Mouse (Mus musculus) activated CD4-positive, CD25-positive, alpha-beta regulatory T cell, adult 4 months (primary cell): ENCODE measurements around the gene Cnfn. TPM values are rescaled to one million over a fixed set of nuclear protein-coding genes. Genes with fewer than 3 reads are reported as not detected.
A peak's percentile ranks its signal among the peaks of the same experiment; 100 is the strongest.

ENCODE experiments used
- ATAC-seq: one replicate; pipeline ENCODE4 v1.8.0; 2017
- polyA plus RNA-seq, 2 experiments: library from polyadenylated mRNA; unstranded; fragments of 100-300 nt; shearing (Covaris generic); gene quantifications; one replicate each; pipeline ENCODE4 v1.2.1; 2017

Gene Cnfn
- polyA plus RNA-seq, 2 experiments from 2014 or later = not detected

GRCm38 (mm10) chr7:25390054-25390770 is 20.7 kb upstream of the Cnfn start:
- ATAC-seq = no peak

DNA sequence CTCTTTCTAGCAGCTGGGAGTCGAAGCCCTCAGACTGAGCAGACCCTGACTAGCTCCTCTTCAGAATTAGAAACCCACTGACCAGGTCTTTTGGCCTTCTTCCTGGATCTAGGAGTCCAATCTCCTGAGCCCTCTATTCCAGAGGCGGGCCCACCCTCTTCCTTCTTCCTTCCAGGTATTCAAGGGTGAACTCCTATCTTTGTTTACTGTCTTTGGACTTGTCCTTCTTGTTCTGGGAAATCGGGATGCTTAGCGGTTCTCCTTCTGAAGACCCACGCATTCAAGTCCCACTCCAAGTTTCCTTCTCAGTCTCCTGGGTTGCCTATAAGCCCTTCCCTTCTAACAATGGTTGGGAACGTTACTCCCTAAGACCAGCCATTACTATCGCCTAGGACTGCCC is 19.4 kb upstream of the Cnfn start:
- no peak for ATAC-seq

DNA sequence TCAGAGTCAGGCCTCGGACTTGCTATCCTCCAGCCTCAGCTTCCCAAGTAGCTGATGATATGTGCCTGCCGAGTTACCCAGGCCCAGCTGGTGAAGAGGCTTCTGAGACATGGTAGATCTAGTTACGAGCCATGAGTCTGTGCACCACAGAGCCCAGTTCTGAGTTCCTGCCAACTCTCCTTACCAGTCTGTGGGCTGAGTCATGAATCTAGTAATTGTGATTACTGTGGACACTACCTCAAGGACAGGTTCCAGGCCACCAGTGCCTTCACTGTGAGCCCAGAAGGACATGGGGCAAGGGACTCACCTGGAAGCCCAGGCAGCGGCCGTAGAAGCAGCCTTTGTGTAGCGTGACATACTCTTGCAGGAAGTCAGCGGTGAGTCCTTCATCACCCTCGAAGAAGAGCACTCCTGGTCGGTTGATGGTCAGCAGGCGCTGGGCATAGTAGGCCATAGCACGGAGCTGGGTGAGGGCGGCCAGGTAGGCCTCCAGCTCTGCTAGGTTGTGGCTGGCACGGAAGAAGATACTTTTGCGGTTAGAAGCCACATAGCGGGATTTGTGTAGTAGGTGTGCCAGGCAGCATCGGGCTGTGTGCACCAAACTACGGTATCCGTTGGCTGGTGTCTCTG is 18.4 kb upstream of the Cnfn start:
- ATAC-seq = no peak

DNA sequence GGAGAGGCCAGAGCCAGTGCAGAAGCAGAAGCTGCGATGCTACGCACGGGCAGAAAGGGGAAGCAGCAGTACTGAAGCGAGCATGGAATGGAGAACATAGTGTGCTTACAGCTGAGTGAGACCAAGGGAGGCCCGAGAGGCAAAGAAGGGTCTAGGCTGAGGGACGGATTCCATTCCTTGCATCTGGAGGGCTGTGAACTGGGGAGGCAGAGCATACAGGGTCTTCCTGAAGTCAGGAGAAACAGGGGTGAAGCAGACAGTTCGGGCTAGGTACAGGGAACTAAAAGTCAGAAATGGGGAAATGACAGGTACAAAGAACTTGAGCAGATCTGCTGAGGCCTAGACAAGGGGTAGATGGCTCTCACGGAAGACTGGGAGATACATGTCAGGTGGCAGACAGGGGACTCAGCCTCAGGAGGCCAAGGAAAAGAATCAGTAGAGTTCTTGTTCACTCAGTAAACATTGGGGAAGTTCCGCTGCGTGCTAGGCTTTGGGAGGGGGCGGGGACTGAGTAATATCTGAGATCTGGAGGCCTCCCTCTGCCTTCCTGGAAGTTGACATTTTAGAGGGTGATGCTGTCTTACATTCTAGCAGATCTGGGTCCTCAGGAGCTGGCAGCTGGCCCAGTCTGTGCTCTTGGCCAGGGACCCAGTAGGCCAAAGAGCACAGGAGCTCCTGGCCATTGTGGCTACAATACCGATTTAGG is 16.5 kb upstream of the Cnfn start:
- peak; percentile 90 for ATAC-seq

DNA sequence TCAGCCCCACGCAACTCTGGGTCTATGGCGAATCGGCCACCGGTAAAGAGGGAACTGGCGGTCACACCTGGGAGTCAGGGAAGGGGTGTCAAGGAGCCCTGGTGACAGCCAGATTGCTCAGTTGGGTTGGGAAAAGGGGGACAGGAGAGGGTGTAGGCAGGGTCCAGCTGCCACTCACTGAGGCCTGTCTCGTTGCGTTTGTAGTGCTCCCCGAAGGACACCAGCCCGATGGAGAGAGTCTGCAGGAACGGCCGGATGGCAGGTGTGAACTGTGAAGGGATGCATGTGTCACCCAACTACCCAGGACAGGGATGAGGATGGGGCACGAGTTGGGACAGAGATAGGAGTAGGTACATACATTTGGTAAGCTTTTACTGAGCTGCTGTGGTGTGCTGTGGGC is 15.7 kb upstream of the Cnfn start:
- ATAC-seq = no peak

DNA sequence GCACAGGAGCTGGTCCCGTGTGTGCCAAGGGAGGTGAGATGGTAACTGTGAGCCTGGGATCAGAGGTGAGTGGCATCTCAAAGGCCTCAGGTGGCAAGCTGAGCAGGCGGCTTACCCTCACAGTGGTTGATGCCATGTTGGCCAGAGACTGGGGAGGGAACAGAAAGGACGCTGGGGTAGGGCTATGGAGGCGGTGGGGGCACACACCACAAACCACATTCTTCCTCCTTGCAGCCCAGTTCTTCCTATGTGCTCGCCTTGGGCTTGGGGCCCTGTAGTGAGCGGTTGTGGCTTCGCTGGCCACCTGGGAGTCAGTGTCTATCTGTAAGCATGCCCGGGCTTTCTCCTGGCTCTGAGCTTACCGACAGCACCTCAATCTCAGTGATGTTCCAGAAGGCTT is 15.3 kb upstream of the Cnfn start:
- ATAC-seq = no peak

DNA sequence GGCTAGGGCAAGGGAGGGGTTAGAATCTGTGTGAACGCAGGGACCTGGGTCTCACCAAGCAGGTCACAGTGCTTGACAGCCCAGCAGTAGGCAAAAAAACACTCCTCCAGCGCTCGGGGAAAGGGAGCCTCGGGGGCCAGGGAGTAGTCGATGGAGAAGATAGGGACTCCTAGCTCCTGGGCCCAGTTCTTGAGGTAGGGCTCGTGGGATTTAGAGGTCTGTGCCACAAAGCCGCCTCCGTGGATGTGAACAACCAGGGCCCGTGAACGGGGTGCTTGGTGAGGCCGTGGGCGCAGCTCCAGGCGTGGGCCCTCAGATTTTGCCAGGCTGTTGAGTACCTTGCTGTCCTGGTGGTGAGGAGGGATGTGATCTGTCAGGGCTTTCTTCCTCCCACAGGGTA is 14.8 kb upstream of the Cnfn start:
- ATAC-seq = no peak

- ATAC-seq = no peak
Observed at GRCm38 (mm10) chr7:25383891-25384290, 14.4 kb upstream of the Cnfn start.

- no peak for ATAC-seq
Observed at GRCm38 (mm10) chr7:25383385-25383784, 13.9 kb upstream of the Cnfn start.

GRCm38 (mm10) chr7:25382541-25382940 is 13.0 kb upstream of the Cnfn start:
- no peak for ATAC-seq

- ATAC-seq = no peak
Observed at GRCm38 (mm10) chr7:25381284-25381680, 11.8 kb upstream of the Cnfn start.

DNA sequence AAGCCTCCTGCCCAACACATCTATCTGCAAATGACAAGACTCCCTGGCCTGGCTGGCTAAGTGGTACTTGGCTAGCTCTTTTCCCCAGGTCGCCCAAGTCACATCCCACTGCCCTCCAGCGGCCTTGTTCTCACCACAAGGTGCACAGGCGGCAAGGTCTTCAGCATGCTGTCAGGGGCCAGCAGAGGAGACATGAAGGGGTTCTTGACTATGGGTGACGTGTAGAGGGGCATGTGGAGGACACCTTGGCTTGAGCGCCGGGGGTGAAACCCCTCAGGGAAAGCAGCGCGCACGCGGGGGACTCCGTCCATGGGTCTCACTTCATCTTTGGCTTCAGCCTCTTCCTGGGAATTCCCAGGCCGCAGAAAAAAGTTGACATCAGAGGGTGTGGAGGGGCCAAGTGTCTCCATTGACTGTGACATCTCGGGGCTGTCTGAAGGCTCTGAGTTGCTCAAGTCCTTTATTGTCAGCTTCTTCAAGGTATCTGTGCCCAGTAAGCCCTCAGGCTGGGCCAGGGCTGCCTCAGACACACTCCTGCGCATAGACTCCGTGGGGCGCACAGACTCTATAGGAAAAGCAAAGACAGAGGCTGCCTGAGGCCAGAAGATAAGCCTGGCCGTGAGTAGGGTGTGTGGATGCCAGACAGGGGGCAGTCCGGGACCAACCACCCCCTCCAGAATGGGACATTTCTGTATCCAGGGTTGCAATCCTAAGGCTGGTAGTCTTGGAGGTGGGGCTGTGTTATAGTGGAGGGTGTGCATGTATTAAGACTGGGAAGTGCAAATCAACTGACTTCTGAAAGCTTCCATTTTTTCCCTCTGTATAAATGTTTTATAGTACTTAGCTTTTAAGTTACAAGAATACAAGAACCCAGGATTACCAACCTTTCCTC is 11.1 kb upstream of the Cnfn start:
- no peak for ATAC-seq

GRCm38 (mm10) chr7:25379551-25380351 is 10.2 kb upstream of the Cnfn start:
- peak; percentile 92 for ATAC-seq

GRCm38 (mm10) chr7:25378181-25379100 is 8.9 kb upstream of the Cnfn start:
- ATAC-seq = no peak

- no peak for ATAC-seq
Observed at GRCm38 (mm10) chr7:25377100-25377700, 7.7 kb upstream of the Cnfn start.

- ATAC-seq = no peak
Observed at GRCm38 (mm10) chr7:25376556-25376955, 7.0 kb upstream of the Cnfn start.

DNA sequence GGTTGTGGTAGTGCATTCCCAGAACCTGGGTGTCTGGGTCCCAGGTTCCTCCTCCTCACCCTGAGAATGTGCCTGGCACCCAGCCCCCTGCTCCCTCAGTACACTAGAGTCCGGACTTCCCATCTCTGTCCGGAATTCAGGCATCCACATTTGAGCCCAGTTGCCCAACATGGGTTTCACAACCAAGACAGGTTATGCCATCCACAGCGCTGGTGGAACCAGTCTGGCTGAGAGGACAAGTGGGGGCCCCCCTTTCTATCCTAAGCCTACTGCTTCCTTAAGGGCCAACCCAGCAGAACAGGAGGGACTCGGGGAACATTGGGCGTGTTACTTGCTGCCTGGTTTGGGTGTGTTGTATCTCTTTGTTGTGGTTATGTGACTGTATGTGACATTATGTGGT is 2.9 kb upstream of the Cnfn start:
- ATAC-seq = no peak

DNA sequence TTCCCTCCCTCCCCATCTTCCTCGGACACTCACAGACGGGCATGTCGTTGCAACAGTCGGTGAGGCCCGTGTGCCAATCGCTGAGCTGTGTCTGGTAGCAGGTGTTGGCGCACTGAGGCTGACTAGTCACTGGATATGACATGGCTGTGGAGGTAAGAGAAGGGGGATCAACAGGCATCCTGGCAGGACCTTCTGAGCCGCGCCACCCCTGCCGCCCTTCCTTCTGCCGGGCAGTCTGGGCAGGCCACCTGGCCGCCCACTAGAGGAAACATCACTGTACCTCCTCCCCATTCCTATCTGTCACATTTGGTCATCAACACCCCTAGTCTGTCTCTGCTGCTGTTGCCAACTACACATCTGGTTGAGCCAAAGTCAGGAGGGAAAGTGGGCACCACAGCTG is 1.2 kb downstream of the Cnfn start:
- no peak for ATAC-seq

DNA sequence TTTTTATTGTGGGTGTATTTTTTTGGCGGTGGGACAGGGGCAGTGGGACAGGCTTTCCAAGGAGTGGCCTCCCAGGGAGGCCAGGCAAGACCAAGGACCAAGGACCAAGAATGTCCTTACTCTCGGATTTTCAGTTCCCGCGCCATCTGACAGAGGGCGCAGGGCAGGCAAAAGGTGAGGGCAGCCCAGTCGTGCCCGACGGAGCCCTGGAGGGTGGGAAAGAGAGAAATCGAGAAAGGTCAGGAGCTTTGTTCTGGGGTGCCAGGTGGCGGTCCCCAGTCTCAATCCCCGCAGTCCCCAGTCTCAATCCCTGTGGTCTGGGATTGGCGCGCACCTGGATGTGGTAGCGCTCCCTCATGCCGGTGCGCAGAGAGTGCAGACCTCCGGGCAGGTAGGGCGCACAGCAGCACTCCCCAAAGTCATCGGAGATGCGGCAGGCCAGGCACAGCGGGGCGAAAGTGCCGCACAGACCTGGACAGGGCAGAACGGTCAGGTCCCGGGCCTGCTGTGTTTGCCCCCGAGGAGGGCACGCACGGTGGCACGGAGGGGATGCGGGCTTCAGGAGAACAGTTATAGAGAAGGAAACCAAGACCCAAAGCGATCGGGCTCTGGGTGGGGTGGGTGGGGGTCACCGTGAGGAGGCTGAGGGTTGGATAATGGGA is 1.8 kb downstream of the Cnfn start:
- ATAC-seq = no peak
